Mouse (Mus musculus) small intestine, adult 10 weeks (tissue): Measurements from ENCODE around the gene Best2. TPM values are rescaled to one million over a fixed set of nuclear protein-coding genes. Genes with fewer than 3 reads are reported as not detected.

Experiments used
- polyA plus RNA-seq: library from polyadenylated mRNA; stranded (reverse); fragments of 350-450 nt; fragmentation: Illumina TruSeq; extraction: RNeasy Lipid Tissue Mini Kit (QIAGEN cat#74804); gene quantifications from one replicate; pipeline ENCODE4 v1.2.3, GENCODE M21; 2014; ENCODE audit warnings: low replicate concordance

Best2 gene
- polyA plus RNA-seq, result not detected

DNA sequence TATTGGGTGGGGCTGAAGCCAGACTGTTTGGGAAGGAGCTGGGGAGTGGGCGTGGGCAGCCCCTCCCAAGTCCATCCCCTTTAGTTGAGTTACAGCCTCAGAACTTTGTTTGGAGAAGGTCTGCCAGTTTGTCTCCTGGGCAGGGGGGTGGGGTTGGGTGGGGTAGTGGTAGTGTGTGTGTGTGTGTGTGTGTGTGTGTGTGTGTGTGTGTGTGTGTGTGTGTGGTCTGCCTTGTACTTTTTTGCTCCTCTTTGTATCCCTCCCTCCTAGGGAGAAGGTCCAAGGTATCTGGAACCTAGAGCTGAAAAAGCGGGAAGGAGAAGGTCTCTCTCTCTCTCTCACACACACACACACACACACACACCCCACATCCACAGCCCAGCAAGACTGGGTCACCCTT is at the start of gene Best2:
Gene Best2 (minus strand): TSS at position 101 of the 400 bp plus-strand sequence.

DNA sequence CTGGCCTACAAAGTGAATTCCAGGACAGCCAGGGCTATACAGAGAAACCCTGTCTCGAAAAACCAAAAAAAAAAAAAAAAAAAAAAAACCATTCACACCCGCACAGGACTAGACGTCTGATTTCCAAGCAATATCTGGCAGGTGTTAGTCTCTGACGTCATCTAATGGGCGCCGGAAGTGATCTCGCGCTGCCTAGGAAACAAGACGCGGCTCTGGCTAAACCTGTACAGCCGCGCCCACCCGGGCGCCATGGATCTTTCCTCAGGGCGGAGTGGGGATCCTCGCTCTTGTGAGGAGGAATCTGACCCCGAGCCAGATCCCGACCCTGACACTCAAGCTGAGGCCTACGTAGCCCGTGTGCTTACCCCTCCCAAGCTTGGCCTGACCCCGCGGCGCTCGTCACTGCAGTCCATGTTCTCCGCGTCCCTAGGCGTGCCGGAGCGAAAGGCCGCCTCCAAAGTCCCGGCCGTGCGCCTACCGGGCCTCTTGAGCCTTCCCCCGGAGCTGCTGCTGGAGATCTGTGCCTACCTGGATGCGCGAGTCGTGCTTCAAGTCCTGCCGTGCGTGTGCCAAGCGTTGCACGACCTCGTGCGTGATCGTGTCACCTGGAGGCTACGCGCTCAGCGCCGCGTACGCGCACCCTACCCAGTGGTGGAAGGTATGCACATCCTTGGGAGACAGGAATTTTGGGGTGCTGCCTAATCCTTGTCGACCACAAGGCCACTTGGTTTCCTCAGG is 45.7 kb upstream of the Best2 start, which contains the start of gene Fbxw9:
Gene Fbxw9 (plus strand): TSS at position 177 of the 738 bp plus-strand sequence.

DNA sequence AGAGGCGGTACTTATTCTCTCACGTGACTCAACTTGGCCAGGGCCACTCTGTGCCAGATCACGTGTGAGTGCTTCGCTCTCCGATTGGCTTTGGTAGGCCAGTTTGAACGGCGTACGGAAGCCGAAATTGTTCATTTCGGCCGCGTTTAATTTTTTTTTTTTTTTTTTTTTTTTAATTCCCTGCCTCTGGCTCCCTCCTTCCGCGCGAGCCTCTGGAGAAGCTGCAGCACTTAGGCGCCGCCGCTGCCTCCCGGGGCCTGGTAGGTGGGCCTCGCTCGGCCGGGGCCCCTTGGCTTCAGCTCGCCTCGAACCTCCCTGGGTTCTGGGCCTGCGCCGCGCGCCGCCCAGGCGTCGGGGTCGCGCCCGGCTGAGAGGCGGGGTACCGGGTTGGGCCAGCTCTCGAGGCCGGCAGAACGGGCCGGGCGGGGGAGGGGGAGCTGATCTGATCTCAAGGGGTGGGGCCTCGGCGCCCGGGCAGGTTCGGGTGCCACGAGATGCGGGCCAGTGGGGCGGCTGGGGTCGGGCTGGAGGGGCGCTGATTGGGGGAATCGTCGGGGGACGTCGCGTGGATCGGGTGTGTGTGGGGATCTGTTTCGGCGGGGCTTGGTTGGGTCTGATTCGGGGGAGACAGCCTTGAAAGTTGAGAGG is 22.5 kb upstream of the Best2 start, which contains the start of gene Tnpo2:
Gene Tnpo2 (plus strand): TSS at position 198 of the 648 bp plus-strand sequence.

DNA sequence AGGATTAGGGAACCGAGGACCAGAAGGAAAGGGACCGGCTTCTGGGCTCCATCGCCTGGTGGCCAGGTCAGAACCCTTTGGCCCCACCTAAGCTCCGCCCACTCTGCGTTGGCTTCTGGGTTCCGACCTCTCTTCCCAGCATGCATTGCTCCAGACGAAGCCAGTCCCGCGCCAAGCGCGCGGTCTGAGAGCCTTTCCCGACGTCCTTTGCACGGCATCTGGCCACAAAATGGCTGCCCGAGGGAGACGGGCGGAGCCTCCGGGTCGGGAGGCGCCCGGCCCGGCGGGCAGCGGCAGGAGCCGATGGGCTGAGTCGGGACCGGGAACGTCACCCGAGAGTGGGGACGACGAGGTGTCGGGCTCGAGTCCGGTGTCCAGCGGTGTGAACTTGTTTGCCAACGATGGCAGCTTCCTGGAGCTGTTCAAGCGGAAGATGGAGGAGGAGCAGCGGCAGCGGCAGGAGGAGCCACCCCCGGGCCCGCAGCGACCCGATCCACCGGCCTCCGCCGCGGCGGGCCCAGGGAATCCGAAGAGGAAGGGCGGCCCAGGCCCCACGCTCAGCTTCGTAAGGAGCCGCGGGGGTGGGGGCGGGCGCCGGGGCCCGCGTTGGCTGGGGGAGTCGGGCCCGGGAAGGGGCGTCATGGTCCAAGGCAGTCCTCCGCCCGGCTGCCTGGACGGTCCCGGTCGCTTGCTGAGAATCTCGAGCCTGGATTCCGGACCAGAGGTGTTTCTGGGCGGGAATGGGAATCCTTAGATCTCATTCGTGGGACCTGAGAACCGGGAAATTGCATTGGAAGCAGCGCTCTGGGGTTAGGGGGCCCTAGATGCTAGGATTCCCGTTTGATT is 12.6 kb upstream of the Best2 start, which contains the start of gene Trir:
Gene Trir (plus strand): TSS at position 154 of the 846 bp plus-strand sequence.

DNA sequence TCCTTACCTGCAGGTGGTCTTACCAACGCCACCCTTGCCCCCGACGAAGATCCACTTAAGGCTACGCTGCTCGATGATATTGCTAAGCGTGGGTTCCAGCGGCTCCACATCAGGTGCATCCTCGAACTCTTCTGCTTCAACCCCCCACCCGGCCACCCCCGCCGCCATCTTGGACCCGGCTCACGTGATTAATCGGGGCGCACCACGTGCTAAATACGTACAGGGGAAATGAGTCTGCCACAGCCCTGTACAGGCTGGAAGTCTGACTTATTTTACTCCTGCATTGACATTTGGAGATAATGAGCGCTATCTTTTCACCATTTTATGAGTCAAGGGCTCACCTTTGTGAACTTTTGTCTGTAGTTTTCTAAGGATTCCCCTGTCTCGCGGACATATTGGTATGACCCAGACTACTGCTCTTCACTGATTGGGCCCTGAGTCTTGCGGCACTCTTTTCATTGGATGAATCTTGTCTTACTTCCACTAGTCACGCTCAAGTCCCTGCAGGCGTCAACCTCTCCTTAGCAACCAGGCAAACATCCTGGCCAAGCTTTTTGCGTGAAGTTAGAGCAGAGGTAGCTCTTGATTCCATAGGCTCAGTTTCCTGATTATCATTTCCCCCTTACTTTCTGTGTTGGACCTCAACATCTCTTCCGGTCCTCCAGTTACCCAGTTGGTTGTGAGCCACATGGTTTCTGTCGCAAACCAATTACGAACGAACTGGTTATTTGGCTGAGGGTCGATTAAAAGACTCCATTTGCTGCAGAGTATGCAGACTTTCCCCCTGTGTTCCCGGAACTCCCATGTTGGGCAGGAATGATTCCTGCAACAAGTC is 11.0 kb upstream of the Best2 start, which contains the start of gene Asna1:
Gene Asna1 (minus strand): TSS at position 184 of the 835 bp plus-strand sequence.

DNA sequence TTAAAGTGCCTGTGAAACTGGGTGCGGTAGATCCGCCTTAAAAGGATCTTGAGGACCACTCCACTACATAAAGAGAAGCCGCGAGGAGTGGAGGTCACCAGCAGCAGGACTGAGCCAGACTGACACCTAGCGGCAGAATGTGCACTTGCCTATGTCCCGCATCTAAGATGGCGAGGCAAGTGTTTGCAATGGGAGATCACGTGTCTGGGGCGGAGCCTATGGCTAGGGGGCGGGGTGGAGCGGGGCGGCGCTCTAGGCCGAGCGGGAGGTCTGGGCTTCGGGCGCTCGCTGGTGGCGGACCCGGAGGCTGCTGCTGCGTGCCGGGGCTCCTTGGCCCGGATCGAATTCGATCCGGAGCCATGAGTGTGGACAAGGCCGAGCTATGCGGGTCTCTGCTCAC is 24.0 kb downstream of the Best2 start, which contains the start of gene Hook2:
Gene Hook2 (plus strand): TSS at position 255 of the 400 bp plus-strand sequence.

DNA sequence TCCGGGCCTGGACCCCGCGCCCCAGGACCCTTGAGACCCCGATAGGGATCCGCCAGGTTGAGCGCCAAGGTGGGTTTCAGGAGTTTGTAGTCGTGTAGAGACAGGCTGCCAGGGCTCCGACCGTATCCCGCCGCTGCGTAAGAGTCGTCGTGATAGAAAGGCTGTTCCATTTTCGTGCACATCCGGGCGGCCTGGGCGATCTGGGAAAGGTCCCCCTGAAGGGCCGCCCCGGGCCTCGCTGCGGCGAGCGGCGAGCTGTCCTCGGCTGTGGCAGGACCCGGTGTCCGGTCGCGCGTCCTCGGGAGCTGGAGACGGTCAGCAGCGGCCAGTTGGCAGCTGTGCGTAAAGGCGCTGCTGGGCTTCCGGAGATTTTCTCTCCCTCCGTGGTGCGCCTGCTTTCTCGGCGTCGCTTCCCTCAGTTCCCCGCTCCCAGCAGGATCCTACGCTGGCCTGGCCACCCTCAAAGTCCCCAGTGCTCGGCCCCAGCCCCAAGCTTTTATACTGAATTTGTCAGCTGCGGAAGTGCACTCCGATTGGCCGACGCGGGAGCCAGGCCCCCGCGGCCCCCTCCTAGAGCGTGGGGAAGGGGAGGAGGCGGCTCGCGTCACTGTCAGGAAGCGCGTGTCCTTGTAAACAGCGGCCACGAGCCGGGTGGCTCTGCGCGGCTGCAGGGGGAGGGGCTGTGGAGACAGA is 35.9 kb downstream of the Best2 start, which contains the start of gene Junb:
Gene Junb (minus strand): TSS at position 471 of the 693 bp plus-strand sequence.

DNA sequence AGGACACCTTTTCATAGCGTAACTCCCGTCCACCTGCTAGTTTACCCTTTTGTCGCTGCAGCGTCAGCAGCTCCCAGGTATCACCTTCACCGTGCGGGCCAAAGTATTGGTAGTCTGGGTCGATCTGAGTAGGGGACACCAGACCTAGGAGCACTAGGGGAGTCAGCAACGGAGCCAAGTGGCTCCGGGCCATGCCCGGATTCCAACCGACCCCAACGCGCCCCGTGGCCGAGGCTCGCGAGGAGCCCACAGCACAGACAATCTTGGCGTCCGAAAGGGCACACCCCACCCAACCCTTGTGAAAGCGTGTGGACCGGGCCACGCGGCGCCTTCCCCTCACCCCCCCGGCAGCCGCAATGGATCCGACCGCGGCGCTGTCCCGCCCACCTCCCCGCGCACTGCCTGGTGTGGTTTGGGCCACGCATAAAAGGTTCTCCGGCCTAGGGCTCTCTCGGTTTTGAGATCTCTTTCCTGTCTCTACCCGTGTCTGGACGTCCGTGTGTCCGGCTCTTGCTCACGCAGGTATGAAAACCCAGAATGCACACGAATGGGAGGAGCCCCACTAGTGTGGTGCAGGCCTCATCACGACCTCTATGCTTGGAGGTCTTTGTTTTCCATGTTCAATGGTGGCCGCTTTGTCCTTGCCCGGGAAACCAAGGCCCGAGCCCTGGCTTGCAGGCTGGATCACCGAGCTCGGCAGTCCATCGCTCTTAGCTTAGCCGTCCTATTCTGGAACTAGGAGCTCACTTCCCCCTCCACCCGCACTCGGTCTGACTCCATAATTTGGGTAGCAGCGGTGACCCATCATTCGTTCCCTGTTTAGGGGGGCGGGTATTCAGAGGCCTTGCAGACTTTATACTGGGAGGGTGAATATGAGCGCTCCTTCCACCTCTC is 44.8 kb downstream of the Best2 start, which contains the start of the genes Gm49661, Prdx2 and Rnaseh2a:
Gene Gm49661 (minus strand): TSS at position 193 of the 894 bp plus-strand sequence.
Gene Prdx2 (plus strand): TSS at position 347 of the 894 bp plus-strand sequence.
Gene Rnaseh2a (minus strand): TSS at position 527 of the 894 bp plus-strand sequence.

Other genes starting within 250 kb of the Best2 start
- 6.2 TPM for gene Nfix, start 214.2 kb downstream of the Best2 start, polyA plus RNA-seq
- 0.89 TPM for gene Dand5, start 191.7 kb downstream of the Best2 start, polyA plus RNA-seq
- not detected for gene Gadd45gip1, start 183.0 kb downstream of the Best2 start, polyA plus RNA-seq
- 1.3 TPM for gene Rad23a, start 173.9 kb downstream of the Best2 start, polyA plus RNA-seq
- gene Calr, start 167.6 kb downstream of the Best2 start, polyA plus RNA-seq, result 432 TPM
- 1.9 TPM for gene Farsa, start 157.5 kb downstream of the Best2 start, polyA plus RNA-seq
- 10.3 TPM for gene Syce2, start 142.4 kb downstream of the Best2 start, polyA plus RNA-seq
- 33.1 TPM for gene Gcdh, start 120.6 kb downstream of the Best2 start, polyA plus RNA-seq
- gene Klf1, start 112.6 kb downstream of the Best2 start, polyA plus RNA-seq, result not detected
- gene Dnase2a, start 106.0 kb downstream of the Best2 start, polyA plus RNA-seq, result 3.7 TPM
- gene Mast1, start 77.2 kb downstream of the Best2 start, polyA plus RNA-seq, result not detected
- gene Rtbdn, start 67.5 kb downstream of the Best2 start, polyA plus RNA-seq, result not detected
- gene Gm49661, start 45.1 kb downstream of the Best2 start, polyA plus RNA-seq, result not detected
- 14.6 TPM for gene Prdx2, start 44.9 kb downstream of the Best2 start, polyA plus RNA-seq
- gene Rnaseh2a, start 44.8 kb downstream of the Best2 start, polyA plus RNA-seq, result 1.1 TPM
- gene Junb, start 35.8 kb downstream of the Best2 start, polyA plus RNA-seq, result 1.7 TPM
- gene Hook2, start 23.9 kb downstream of the Best2 start, polyA plus RNA-seq, result 34.3 TPM
- gene Asna1, start 10.8 kb upstream of the Best2 start, polyA plus RNA-seq, result 3.8 TPM
- 5.6 TPM for gene Trir, start 12.3 kb upstream of the Best2 start, polyA plus RNA-seq
- 3.5 TPM for gene Tnpo2, start 22.4 kb upstream of the Best2 start, polyA plus RNA-seq
- gene Fbxw9, start 45.5 kb upstream of the Best2 start, polyA plus RNA-seq, result 1.4 TPM
- not detected for gene Gm5741, start 53.5 kb upstream of the Best2 start, polyA plus RNA-seq
- gene Dhps, start 57.2 kb upstream of the Best2 start, polyA plus RNA-seq, result 17.0 TPM
- 3.7 TPM for gene Wdr83os, start 66.2 kb upstream of the Best2 start, polyA plus RNA-seq
- 2.0 TPM for gene Wdr83, start 66.8 kb upstream of the Best2 start, polyA plus RNA-seq
- gene Man2b1, start 68.7 kb upstream of the Best2 start, polyA plus RNA-seq, result 3.0 TPM
- 3.0 TPM for gene Zfp791, start 108.6 kb upstream of the Best2 start, polyA plus RNA-seq
- not detected for gene Cks1brt, start 137.4 kb upstream of the Best2 start, polyA plus RNA-seq
- gene Olfr371, start 211.5 kb upstream of the Best2 start, polyA plus RNA-seq, result not detected